ENCODE assay signal across 14 mouse cellular contexts in the genomic region with DNA sequence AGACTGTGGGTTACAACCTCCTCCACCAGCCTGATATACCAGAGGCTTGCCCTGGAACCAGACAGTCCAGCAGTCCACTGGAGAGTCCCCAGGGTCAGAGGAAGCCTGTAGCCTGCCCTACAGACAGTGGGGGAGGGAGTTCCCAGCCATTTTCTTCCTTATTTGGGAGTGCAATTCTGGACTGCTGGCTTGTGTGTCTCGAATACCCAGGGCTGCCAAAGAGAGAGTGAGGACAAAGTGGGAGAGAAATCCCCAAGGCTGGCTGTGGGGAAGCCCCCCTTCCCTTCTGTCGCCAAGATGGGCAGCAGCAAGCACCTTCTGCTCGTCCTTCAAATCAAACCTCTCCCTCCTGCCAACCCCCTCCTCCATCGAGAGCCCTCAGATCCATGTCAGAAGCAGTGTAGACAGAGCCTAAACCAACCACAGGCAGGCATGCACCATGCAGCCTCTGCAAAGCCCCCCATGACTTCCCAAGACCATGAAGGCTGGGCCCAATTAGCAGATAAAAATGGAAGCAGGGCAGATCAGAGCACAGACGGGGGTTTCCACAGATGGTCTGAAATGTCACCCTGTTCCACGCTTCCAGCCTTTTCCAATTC. TPM values are rescaled to one million over a fixed set of nuclear protein-coding genes. Genes with fewer than 3 reads are reported as not detected.
DNase-seq lines count a peak whose midpoint lies in the region; ATAC-seq and TF ChIP-seq lines count a peak whose summit lies in the region.
"Had no signal": no experiment of that assay in that cellular context is flagged by ENCODE, and none has a peak within 500 bp of the region (broad histone marks: within the 10 kb centered on the region; RNA-seq: fewer than 3 reads in every experiment).

No protein-coding gene starts in this region.

- WGBS in heart, embryonic 15.5 days = 27% methylated on average over 6 of the region's 6 CpGs
- 39% methylated on average over 6 of the region's 6 CpGs for WGBS in lung, embryonic 15.5 days
- WGBS in forebrain, embryonic 14.5 days = 45% methylated on average over 6 of the region's 6 CpGs
- WGBS in midbrain, postnatal 0 days = 47% methylated on average over 6 of the region's 6 CpGs

- H3K4me2 ChIP-seq in heart, embryonic 15.5 days = no peak overlapping the region
- H3K4me2 ChIP-seq in lung, embryonic 15.5 days = no peak overlapping the region
- no peak overlapping the region for H3K4me2 ChIP-seq in forebrain, embryonic 14.5 days (ENCODE audit: low read length)
- H3K4me2 ChIP-seq in midbrain, postnatal 0 days (ENCODE audit: low read depth, low read length, poor library complexity, severe bottlenecking) = no peak overlapping the region

- H3K9me3 ChIP-seq in heart, embryonic 15.5 days (replicated peaks) = no peaks in the 10 kb centered on the region
- H3K9me3 ChIP-seq in lung, embryonic 15.5 days = no peaks in the 10 kb centered on the region
- H3K9me3 ChIP-seq in forebrain, embryonic 14.5 days (replicated peaks; ENCODE audit: control insufficient read depth, low read length) = no peaks in the 10 kb centered on the region
- H3K9me3 ChIP-seq in midbrain, postnatal 0 days (ENCODE audit: low read length) = no peaks in the 10 kb centered on the region

- no peak overlapping the region for H3K4me3 ChIP-seq in heart, embryonic 15.5 days
- H3K4me3 ChIP-seq in lung, embryonic 15.5 days = no peak overlapping the region
- H3K4me3 ChIP-seq in forebrain, embryonic 14.5 days (ENCODE audit: low read depth, low read length) = no peak overlapping the region
- H3K4me3 ChIP-seq in midbrain, postnatal 0 days (ENCODE audit: low read depth, low read length) = no peak overlapping the region
- H3K4me3 ChIP-seq: myocyte had no signal

- no peaks in the 10 kb centered on the region for H3K27me3 ChIP-seq in heart, embryonic 15.5 days
- H3K27me3 ChIP-seq in lung, embryonic 15.5 days = no peaks in the 10 kb centered on the region
- H3K27me3 ChIP-seq in forebrain, embryonic 14.5 days (replicated peaks; ENCODE audit: control insufficient read depth, insufficient read depth, low read length) = no peaks in the 10 kb centered on the region
- peaks cover 3% of the 10 kb centered on the region; the same call in 1 of the 2 replicates for H3K27me3 ChIP-seq in midbrain, postnatal 0 days (ENCODE audit: insufficient read depth, low read length)
- H3K27me3 ChIP-seq: Patski had no signal

- no peak for DNase-seq in heart, postnatal 25 days (ENCODE audit: low spot score)
- no peak for DNase-seq in lung, postnatal 36 days
- peak; percentile 76 for DNase-seq in forebrain, embryonic 14.5 days (ENCODE audit: low spot score)
- peak; percentile 46 for DNase-seq in midbrain, postnatal 0 days (ENCODE audit: low spot score)
- DNase-seq in frontal cortex, postnatal 36 days (ENCODE audit: low spot score in 2 of 2) = no peak
- DNase-seq: adrenal gland, postnatal 14 days; cerebellum, adult 11 months; spleen, adult 18-20 months had no signal

- 0 out of 2 replicates have a peak overlapping the region, but pooled peaks have one; percentile 30 for H3K27ac ChIP-seq in heart, embryonic 15.5 days
- H3K27ac ChIP-seq in lung, embryonic 15.5 days = peak overlapping the region; percentile 56
- H3K27ac ChIP-seq in forebrain, embryonic 14.5 days (ENCODE audit: low read depth, low read length) = peak overlapping the region; percentile 95
- no peak overlapping the region for H3K27ac ChIP-seq in midbrain, postnatal 0 days (ENCODE audit: low read depth, low read length)

- TF ChIP-seq CTCF in midbrain, postnatal 0 days (IDR thresholded peaks at IDR 0.05) = no peak

- no peaks in the 10 kb centered on the region for H3K36me3 ChIP-seq in heart, embryonic 15.5 days
- H3K36me3 ChIP-seq in lung, embryonic 15.5 days = no peaks in the 10 kb centered on the region
- H3K36me3 ChIP-seq in forebrain, embryonic 14.5 days (ENCODE audit: control insufficient read depth, insufficient read depth, low read length) = no peaks in the 10 kb centered on the region
- H3K36me3 ChIP-seq in midbrain, postnatal 0 days (ENCODE audit: insufficient read depth, low read length) = no peaks in the 10 kb centered on the region

- peak; percentile 62; the same call in 1 of the 2 replicates for ATAC-seq in heart, embryonic 15.5 days (replicated peaks; ENCODE audit: insufficient number of reproducible peaks, insufficient read depth, low FRiP score, low read depth)
- peak; percentile 62 for ATAC-seq in lung, embryonic 15.5 days (ENCODE audit: borderline replicate concordance, extremely low read depth, low FRiP score, low TSS enrichment)
- ATAC-seq in forebrain, embryonic 14.5 days = peak; percentile 58; the same call in 1 of the 2 replicates
- ATAC-seq in midbrain, postnatal 0 days (ENCODE audit: low FRiP score) = no peak
- ATAC-seq: CD4-positive, CD25-positive, alpha-beta regulatory T cell, adult 4 months; hindbrain, embryonic 16.5 days; Patski had no signal

- no peak overlapping the region for H3K9ac ChIP-seq in heart, embryonic 15.5 days
- H3K9ac ChIP-seq in lung, embryonic 15.5 days = no peak overlapping the region
- H3K9ac ChIP-seq in forebrain, embryonic 14.5 days (ENCODE audit: low read length) = no peak overlapping the region
- H3K9ac ChIP-seq in midbrain, postnatal 0 days (replicated peaks; ENCODE audit: low read length, poor library complexity, severe bottlenecking) = no peak overlapping the region

- peaks cover 29% of the 10 kb centered on the region for H3K4me1 ChIP-seq in heart, embryonic 15.5 days (replicated peaks)
- peaks cover 46% of the 10 kb centered on the region for H3K4me1 ChIP-seq in lung, embryonic 15.5 days
- H3K4me1 ChIP-seq in forebrain, embryonic 14.5 days (ENCODE audit: control insufficient read depth, insufficient read depth, low read length) = peaks cover 38% of the 10 kb centered on the region
- no peaks in the 10 kb centered on the region for H3K4me1 ChIP-seq in midbrain, postnatal 0 days (ENCODE audit: insufficient read depth, low read length)

- intact Hi-C loops in heart, postnatal 25 days (cut with DNase I) = no loop called here

RNA-seq across cellular contexts. Expression of gene Aldh1b1, which starts 45.5 kb away (rescaled TPM):
- polyA plus RNA-seq in heart, embryonic 15.5 days (2015; fragmentation: Nextera tagmentation; extraction: Ambion mirVana) = 149 and 153 TPM in 2 replicates
- 10 to 100 TPM; 16.0 to 17.5 TPM for total RNA-seq in heart, postnatal 25 days (2021)
- 7.8 and 12.4 TPM in 2 replicates for polyA plus RNA-seq in lung, embryonic 15.5 days (2015; fragmentation: Nextera tagmentation; extraction: Ambion mirVana)
- polyA plus RNA-seq in forebrain, embryonic 14.5 days (2014; fragmentation: Nextera tagmentation; extraction: Ambion mirVana) = 14.0 and 16.4 TPM in 2 replicates
- 17.6 and 20.3 TPM in 2 replicates for total RNA-seq in midbrain, postnatal 0 days (2014; rRNA removed)
- polyA plus RNA-seq in midbrain, postnatal 0 days (2015; fragmentation: Nextera tagmentation; extraction: Ambion mirVana) = 22.6 and 23.6 TPM in 2 replicates

Comparison
In these comparisons a context has a peak if more than half of its experiments do, and no peak if none do; other contexts are left out.
1. DNase-seq: peak in forebrain, embryonic 14.5 days (single experiment) and midbrain, postnatal 0 days (single experiment); none in heart, postnatal 25 days (single experiment), lung, postnatal 36 days (single experiment) and frontal cortex, postnatal 36 days (0 of 2).